Mouse (Mus musculus): Measurements from ENCODE around the gene D630003M21Rik.
A peak's percentile ranks its signal among the peaks of the same experiment; 100 is the strongest.

Gene D630003M21Rik

DNA sequence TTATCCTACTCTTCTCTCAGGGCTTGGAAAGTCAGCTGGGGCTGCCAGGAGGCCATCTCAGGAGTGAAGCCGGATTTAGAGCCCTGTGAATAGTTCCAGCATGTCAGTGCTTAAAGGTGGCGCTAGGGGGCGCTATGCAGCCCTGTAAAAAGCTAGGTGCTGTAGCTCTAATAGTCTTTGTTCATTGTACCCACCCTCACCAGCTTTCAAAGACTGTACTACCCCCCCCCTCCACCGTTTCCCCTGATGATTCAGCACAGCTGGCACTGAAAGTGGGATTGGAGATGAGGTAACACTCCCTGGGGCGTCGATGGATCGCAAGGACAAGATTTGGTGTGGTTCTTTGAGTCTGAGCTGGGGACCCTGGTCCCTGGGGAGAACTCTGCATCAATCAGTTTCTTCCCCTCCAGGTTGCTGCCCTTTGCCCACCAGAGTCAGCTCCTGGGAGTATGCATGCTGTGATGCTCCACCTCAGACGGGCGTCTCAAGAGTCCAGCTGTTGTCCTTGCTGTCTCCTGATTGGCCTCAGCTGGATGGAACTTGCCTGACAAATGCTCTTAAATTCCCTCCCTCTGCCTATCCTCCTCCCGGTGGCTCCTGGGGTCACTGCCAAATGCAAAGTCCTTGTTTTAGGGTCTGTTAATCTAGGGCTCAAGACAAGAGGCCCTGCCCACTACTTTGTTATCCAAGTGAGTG lies 33.9 kb downstream of the D630003M21Rik start:
- DNase-seq (ENCODE audit: low read depth, low spot score) = peak; percentile 85

DNA sequence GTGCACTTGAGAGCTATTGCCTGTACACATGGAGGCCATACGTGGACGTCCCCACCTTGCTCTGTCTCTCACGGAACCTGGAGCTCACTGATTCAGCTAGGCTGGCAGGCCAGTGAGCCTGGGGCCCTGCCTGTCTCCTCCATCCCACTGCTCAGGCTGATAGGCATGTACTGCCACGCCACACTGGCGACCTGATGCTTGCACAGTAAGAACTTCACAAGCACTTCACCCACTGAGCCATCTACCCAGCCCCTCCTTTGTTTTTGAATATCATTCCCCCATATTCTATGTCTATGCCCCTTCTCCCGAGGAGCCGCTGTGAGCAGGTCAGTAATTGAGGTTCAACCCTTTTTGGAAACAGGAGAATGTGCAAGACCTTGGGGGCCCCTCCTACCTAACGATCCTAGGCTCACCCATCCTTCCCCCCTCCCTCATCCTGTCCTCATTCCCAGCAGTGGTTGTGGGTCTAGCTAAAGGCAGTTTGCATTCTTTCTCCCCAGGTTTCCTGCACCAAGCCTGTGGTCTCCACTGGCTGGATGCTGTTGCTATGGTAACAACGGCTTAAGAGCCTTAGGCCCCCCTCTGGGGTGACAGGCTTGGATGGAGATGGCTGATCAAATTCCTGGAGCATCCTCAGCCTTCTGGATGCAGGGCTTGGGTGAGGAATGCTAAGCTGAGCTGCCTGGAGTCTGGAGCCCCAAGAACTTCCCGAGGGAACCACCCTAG lies 35.2 kb downstream of the D630003M21Rik start:
- DNase-seq (ENCODE audit: low read depth, low spot score) = peak; percentile 63

DNA sequence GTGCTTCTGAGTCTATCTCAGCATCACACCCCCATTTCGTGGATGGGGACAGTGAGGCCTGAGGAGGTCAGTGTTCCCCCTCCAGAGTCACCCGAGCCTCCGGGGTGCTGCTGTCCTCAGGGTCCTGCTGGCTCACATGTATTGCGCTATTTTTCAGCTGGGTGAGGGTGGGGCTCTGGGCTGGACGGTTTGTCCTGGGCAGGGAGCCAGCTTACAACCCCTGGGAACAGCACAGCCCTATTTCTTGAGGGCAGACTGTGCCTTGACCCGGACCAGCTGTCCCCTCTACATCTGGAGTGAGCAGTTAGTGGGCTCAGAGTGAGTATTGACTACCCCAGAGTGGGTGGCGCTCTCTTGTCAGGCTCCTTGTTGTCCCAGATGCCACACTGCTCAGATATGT lies 37.9 kb downstream of the D630003M21Rik start:
- DNase-seq (ENCODE audit: low read depth, low spot score) = no peak

DNA sequence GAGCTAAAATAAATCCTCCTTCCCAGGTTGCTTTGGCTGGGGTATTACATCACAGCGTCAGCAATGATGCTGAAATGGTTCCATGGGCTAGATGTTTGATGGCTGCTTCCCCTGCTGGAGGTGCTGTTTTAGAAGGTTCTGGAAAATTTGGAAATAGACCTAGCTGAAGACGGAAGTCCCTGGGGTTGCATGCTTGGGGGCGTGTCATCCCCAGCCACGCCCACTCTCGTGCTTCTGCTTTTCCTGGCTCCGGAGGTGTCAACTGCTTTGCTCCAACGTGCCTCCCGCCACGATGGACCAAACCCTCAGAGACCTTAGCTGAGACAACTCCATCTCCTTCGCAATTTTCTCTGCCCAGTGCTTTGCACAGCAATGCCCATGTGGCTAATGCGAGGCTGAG lies 39.6 kb downstream of the D630003M21Rik start:
- DNase-seq (ENCODE audit: low read depth, low spot score) = no peak

DNA sequence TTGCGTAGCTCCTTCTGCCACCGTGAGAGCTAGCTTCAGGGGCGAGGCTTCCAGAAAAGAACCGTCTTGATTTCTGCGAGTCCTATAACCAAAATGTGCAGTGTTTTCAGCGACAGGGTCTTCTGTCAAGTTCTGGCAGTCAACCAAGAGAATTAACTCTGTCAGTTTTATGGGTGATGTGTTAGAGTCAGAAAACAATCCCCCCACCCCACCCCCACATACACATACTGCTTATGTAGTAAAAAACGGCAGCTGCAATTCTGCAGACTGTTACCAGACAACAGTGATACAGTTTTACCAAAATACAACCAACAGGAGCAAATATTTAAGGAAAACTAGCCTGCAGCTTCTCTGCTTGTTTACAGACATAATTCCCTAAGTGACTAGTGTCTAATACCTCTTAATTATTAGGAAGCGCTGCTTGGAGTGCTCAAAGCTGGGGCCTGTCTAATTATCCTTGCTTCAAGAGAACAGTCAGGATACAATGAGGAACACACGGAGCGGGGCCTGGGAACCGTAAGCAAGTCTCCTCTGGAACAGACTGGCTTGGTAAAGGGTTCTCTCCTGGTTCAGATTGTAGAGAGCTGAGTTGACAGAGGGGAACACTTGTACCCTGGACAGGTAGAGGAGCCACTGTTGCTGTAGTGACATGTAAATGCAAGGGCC lies 42.7 kb downstream of the D630003M21Rik start:
- DNase-seq (ENCODE audit: low read depth, low spot score) = no peak

DNA sequence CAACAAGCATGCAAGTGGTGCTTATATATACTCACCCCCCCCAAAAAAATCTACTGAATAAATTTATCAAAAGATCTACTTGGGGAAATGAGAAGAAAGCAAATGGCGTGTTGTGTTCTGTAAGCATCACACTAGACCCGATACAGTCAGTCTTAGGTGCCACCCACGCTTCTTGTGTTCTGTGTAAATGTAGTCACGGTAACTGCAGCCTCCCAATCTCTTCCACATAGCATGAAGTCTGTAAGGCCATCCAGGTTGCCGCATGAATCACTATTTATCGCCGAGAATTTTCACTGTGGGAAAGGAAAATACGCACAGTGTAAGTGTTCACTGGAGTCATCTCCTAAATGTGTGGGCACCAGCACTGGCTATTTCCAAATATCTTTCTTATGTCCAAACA lies 45.8 kb downstream of the D630003M21Rik start:
- DNase-seq (ENCODE audit: low read depth, low spot score) = no peak

DNA sequence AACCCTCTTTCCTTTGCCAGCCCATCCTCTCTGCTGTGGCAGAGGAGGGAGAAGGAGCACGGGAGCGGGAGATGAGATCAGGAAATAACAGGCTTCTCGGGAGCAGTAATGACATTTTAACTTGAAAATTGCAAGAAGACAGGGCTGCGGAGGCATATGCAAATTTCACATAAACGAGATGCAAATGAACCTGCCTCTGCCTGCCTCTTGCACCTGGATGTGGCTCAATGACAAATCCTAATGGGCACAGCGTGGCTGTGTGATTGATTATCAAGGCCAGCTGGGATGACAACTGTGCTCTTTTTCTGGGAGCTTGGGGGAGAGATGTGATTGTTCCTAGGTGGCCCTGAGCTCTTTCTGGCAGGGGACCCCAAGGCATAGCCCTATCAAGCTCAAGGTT lies 47.1 kb downstream of the D630003M21Rik start:
- no peak for DNase-seq (ENCODE audit: low read depth, low spot score)

DNA sequence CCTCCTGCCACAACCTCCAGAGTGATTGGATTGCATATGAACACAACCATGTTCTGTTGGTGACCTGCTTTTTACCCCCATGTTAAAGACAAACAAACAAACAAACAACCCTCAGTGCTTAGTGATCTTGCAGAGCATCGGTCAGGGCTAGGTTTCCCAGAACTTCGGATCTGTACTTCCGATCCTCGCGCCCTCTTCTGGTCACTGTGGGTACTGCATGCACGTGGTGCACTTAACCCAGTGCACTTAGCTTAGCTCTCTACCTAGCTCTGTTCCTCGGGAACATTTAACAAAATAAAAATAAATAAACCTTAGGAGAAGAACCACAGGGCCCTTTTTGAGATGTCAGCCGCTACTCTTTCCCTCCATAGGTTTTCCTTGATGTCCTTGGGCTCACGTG lies 48.2 kb downstream of the D630003M21Rik start:
- peak; percentile 74 for DNase-seq (ENCODE audit: low read depth, low spot score)

DNA sequence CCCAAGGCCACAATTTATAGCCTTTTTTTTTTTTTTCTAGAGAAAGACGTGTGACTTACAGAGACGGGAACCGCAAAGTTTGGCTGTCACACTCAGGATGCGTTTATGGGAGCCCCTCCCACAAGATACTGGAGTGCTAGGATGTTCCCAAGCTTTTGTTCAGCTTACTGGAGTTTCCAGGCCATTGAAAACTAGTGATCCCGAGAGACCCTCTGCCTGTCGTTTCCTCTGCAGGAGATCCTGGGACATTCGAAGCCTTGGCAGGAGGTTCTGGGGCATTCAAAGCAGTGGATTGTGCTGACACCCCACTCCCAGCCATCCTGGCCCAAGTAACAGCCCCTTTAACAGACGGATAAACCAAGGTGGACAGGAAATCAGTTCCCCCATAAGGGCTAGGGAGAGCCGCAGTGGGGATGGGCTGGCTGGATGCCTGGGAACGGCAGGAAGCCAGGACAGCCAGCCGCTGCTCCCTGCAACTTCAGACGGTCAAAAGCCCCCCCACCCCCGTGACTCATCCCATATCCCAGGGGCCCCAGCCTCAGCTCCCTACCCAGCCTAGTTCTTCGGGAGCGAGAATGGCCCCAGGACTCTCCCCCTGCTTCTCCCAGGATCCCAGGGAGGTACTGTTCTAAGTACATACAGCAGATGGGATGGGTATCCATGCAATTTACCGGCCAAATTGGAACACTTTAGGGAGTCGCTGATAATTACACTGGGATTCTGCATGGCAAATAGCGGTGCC lies 49.5 kb downstream of the D630003M21Rik start:
- DNase-seq (ENCODE audit: low read depth, low spot score) = no peak

DNA sequence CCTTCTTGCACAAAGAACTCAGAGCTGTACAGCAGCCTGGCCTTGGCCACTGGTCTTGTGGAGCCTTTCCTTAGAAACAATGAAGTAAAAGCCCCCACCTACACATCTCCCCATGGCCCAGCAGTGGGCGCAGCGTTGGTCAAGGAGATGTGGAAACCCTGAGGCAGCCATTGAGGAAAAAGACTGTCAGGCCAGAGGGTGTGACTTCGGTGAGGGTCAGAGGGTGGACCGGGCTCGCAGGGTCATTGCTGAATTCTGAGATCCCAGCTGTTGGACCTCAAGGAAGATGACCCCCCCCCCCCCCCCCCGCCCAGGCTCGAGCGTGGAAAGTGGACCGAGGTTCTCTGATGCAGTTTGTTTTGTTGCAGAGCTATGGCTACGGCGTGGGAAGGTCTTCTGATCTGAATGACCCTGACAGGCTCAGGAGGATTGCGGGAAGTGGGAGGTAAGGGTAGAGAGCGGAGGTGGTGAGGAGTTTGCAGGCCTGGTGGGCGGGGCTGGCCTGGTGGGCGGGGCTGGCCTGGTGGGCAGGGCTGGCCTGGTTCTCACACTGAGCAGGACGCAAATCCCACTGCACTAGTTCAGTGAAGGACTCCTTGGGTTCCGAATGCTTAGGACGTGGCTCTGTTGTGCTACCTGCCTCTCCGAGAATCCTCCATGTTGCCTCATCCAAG lies 50.2 kb downstream of the D630003M21Rik start:
- DNase-seq (ENCODE audit: low read depth, low spot score) = peak; percentile 60

DNA sequence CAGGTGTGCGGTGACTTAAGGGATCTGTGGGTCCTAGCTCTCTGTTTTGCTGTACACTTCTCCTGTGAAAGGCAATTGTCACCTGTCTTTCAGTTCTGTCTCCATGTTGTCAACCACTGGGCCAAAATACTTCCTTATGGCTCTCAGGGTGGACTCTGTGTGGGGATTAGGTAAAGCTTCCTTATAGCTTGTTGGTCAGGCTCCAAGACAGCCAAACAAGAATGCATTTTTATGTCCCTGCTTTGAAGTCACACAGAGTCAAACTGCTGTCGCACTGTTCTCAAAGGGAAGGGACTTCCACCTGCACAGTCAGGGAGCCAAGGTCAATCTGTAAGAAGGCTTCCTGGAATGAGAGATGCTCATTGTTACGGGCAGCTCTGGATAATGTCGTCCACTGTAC lies 50.9 kb downstream of the D630003M21Rik start:
- DNase-seq (ENCODE audit: low read depth, low spot score) = no peak

DNA sequence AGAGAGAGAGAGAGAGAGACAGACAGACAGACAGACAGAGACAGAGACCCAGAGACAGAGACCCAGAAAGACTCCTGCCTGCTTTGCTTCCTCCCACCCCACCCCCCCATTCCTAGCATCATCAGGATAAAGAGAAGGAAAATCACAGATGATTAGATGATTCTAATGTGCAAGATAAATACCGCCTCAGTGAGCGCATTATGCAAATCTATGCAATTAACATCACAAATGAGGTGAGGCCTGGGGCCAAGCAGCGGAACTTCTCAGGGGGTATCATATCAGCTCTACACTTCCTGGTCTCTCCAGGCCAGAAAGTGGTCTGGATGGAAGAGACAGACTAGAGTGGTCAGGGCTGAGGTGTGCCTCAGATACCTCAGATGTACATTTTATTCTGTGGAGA lies 51.4 kb downstream of the D630003M21Rik start:
- DNase-seq (ENCODE audit: low read depth, low spot score) = no peak

DNA sequence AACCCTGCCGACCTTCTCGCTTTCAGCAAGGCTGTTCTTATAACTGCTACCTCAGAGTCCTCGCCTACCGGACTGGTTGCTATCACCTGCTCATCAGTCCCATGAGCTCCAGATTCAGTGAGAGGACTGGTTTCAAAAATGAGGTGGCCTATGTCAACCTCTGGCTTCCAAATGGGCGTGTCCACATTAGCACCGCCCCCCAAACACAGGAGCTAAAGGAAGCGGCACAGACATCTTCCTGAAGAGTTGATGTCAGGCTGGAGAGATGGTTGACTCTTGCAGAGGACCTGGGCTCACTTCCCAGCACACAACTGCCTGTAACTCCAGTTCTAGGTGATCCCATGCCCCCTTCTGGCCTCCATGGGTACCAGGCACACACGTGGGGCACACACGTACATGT lies 52.3 kb downstream of the D630003M21Rik start:
- no peak for DNase-seq (ENCODE audit: low read depth, low spot score)

DNA sequence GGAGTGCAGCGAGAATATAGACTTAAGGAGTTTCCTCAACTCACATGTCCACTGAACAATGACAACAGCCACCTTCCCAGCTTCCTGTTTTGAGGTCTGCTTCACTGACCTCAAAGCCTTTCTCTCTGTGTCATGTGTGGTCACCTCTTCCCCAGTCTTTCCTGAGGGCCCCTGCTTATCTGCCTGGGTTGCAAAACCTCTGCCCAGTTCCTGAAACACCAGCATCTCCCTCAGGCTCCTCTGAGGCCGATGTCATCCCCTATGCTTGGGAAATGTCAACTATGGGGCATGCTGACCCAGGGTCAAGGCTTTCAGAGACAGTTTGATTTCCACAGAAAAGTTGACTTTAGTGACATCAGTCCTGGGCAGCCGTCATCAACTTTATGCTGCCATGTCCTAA lies 53.6 kb downstream of the D630003M21Rik start:
- no peak for DNase-seq (ENCODE audit: low read depth, low spot score)

DNA sequence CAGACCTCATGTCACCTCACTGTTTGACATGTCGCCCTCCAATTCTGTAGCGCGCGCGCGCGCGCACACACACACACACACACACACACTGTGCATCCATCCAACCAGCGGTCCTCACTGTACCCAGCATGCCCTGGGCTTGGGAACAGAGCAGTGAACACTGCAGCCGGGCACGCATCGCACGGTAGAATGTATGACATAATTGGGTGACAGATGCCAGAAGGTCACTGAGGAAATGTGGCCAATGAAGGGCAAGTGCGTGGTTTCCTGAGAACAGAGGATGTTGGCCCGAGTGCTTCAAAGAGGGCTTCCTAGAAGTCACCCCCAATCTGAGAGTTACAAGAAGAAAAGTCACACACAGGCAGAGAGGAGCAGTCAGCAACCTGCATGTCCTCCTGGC lies 54.1 kb downstream of the D630003M21Rik start:
- DNase-seq (ENCODE audit: low read depth, low spot score) = no peak

DNA sequence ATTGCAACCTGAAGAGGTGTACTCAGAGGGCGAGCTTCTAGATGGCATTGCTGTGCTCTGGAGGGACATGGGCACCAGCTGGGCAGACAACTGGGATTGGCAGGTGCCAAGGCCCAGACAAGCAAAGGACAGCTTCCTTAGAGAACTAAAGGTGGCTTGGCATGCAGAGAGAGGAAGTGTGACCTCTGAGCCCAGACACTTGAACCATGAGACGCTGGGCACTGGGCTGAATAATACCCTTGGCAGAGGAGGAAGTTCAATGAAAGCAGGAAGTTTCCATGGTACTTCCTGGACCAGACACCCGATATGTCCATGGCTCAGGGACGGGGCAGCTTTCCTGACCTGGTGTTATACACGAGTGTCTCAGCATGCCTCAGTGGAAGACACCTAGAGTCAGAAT lies 54.6 kb downstream of the D630003M21Rik start:
- DNase-seq (ENCODE audit: low read depth, low spot score) = no peak

DNA sequence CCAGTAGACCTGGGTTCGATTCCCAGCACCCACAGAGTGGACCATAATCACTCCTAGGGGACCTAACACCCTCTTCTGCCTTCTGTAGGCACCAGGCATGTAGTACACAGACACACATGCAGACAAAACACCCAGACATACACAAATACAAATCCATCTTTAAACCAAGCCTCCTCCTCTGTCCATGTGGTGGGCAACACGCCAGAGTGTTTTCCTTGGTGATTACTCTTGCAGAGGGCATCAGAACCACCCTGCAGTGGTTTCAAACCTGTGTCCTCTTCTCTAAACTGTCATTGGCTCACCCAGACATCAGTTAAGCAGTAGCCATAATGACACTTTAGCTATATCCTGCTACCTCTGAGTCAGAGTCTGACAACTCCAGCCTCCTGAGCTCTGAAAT lies 58.6 kb downstream of the D630003M21Rik start:
- DNase-seq (ENCODE audit: low read depth, low spot score) = no peak

DNA sequence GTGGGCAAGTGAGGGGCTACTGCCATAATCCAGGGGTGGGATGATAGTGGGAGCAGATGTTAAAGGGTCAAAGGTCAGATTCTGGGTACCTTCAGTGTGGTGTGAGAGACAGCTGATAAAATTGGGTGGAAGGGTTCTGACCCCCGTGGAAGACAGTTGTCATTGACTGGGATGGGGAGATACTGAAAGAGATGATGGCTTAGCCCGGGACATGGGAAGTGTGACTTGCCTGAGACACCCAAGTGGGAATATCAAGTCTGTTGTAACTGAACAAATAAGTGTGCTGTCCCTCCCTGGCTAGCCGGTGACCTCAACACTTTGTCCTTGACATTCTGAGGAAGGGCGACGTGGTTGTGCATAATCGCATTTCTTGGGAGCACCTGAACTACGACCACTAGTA lies 59.3 kb downstream of the D630003M21Rik start:
- DNase-seq (ENCODE audit: low read depth, low spot score) = no peak

DNA sequence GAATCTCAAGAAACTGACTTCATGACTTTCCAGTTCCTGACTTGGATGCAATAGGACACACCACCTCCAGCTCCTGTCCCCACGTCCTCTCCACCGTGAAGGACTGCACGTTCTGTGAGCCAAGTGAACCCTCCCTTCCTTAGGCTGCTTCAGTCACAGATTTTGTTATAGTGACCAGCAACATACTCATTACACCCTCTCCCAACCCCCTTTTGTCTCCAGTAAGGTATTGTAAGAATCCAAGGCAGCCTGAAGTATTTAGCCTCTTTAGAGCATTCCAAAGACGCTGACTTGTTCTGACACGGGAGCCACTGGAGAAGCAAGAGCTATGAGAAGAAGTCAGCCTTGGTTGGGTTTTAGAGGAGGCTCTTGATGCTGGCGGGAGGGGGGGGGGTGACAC lies 59.7 kb downstream of the D630003M21Rik start:
- DNase-seq (ENCODE audit: low read depth, low spot score) = no peak

DNA sequence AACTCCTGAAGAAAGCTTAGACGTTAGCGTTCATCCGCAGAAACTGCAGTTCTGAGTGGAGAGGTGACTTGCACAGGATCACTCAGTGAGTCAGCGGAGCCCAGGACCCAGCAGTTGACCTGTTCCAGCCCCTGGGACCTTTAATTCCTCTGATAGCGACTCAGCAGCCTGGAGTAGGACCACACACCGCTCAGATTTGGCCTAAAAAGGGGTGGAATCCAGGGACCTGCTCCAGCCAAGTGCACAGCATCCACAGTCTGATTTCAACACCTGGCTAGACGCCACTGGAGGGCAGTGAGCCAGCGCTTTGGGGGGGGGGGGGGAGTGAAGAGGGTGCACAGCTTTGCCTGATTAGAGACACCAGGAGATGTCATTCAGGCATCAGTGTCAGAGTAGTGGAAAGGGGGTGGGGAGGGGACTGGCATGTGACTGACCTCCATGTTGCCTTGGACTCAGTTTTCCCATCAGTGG lies 60.2 kb downstream of the D630003M21Rik start:
- DNase-seq (ENCODE audit: low read depth, low spot score) = no peak

DNA sequence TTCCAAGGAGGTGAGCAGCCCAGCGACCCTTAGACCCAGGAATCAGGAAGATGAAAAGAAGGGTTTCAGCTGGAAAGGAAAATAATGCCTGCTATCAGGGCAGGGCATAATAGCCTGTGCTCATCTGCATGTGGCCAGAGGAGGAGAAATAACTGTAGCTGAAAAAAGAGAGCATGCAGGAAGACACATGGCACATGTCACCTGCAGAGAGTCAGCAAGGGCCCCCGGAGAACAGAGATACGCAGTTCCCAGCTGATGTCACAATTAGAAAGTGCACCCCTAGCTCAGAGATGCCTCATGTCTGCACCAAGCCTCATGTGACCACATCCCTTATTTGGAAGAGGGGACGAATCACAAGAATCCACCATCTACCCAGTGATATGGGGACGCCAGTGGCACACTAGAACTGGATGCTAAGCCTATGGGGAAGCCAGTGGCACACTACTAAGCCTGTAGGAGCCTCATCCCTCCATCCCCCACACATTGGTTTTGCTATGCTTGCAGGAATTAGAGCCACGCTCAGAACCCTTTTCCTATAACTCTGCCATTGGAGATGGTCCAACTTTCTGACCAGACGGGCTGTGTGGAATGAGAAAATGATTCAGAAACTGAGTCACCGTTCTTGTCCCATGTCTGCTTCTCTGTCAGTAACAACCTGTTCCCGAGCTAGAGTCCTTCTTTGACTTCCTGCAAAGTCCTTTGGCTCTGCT lies 61.4 kb downstream of the D630003M21Rik start:
- no peak for DNase-seq (ENCODE audit: low read depth, low spot score)
